Mouse (Mus musculus) ovary, postnatal 14 days (tissue): ENCODE measurements around the gene Pnldc1.

Experiments used
- DNase-seq: peaks from one replicate; pipeline ENCODE4 v3.0.0; 2022; ENCODE audit warnings: low spot score

Pnldc1 gene

DNA sequence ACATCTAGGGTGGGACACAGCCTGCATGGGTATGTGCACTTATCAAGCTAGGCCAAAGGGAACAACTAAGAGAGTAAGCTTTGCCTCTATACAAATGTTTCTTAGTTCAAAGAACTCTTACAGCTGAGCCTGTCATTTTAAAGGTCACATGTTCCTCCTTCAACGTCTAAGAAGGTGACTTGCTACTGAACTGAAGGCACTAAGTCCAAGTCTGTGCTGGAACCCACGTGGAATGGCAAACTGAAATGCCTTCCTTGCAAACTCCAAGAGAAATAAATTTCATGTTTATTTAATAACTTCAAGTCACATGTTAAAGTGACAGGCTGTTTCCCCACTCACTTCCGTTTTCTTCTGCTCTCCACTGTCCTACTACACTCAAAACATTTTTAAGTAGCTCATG is 52.6 kb downstream of the Pnldc1 start:
- no peak for DNase-seq

GRCm38 (mm10) chr17:12854386-12854785 is 55.6 kb downstream of the Pnldc1 start:
- DNase-seq, result no peak

GRCm38 (mm10) chr17:12853821-12854220 is 56.2 kb downstream of the Pnldc1 start:
- DNase-seq, result no peak

DNA sequence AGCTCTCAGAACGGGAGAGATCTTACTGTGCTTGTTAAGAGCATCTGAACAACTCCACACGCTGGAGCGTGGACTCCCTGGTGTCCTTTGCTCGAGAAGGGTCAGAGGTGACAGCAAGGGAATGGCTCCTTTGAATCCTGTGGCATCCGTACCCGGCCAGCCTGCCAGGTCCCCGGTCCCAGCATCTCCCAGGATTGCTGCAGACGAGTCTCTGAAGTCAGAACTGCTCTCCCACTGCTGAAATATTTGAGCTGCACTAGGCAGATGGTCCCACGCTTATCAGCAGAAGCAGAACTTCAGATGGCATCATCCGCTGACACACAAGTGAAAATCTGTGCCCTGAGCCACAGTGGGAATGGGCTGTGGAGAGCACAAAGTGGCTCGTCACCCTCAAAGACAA is 58.3 kb downstream of the Pnldc1 start:
- no peak for DNase-seq

GRCm38 (mm10) chr17:12849778-12850382 is 60.1 kb downstream of the Pnldc1 start:
- no peak for DNase-seq

- DNase-seq, result no peak
These were observed 62.3 kb downstream of the Pnldc1 start for GRCm38 (mm10) chr17:12847736-12848135.

GRCm38 (mm10) chr17:12846474-12846873 is 63.6 kb downstream of the Pnldc1 start:
- no peak for DNase-seq

- no peak for DNase-seq
These were observed 64.2 kb downstream of the Pnldc1 start for GRCm38 (mm10) chr17:12845862-12846261.

GRCm38 (mm10) chr17:12844540-12844939 is 65.5 kb downstream of the Pnldc1 start:
- no peak for DNase-seq

GRCm38 (mm10) chr17:12843826-12844225 is 66.2 kb downstream of the Pnldc1 start:
- DNase-seq, result no peak

GRCm38 (mm10) chr17:12839475-12840267 is 70.4 kb downstream of the Pnldc1 start:
- no peak for DNase-seq
